Mouse (Mus musculus) stomach, postnatal 0 days (tissue): ENCODE measurements around the gene Car1. TPM values are rescaled to one million over a fixed set of nuclear protein-coding genes. Genes with fewer than 3 reads are reported as not detected.
"Not testable (repeated sequence)": the region's sequence is repeated elsewhere in the genome, so short reads cannot be mapped to it uniquely, and the experiment has no call there.

ENCODE experiments used
- ATAC-seq: fragments of 200-750 bp; cut with Nextera tagmentation; 2 replicates; pipeline ENCODE4 v1.8.0; 2017; ENCODE audit not compliant: low FRiP score, low TSS enrichment
- DNase-seq: peaks from one replicate; pipeline ENCODE4 v3.0.0-alpha.2; 2016; ENCODE audit warnings: low spot score
- H3K27ac ChIP-seq: fragments of 300-500 bp; sonication (generic); replicated peaks from 2 replicates; pipeline ENCODE4 v1.5.1; 2014; ENCODE audit warnings: mild to moderate bottlenecking, control low read depth
- H3K27me3 ChIP-seq: fragments of 300-500 bp; sonication (generic); 2 replicates; pipeline ENCODE4 v1.6.1; 2014; ENCODE audit warnings: low read length; ENCODE audit not compliant: control insufficient read depth, insufficient read depth
- H3K36me3 ChIP-seq: fragments of 300-500 bp; sonication (generic); 2 replicates; pipeline ENCODE4 v1.6.1; 2014; ENCODE audit warnings: low read length, mixed read lengths; ENCODE audit not compliant: control insufficient read depth, insufficient read depth
- H3K4me1 ChIP-seq: fragments of 300-500 bp; sonication (generic); replicated peaks from 2 replicates; pipeline ENCODE4 v1.6.1; 2014; ENCODE audit warnings: antibody characterized with exemption; ENCODE audit not compliant: control insufficient read depth, insufficient read depth
- H3K4me2 ChIP-seq: fragments of 300-500 bp; sonication (generic); replicated peaks from 2 replicates; pipeline ENCODE4 v1.6.1; 2014; ENCODE audit warnings: low read depth, mild to moderate bottlenecking, control low read depth, moderate library complexity
- H3K4me3 ChIP-seq: fragments of 300-500 bp; sonication (generic); 2 replicates; pipeline ENCODE4 v1.5.1; 2014; ENCODE audit warnings: low read depth, low read length, control low read depth
- H3K9ac ChIP-seq: fragments of 300-500 bp; sonication (generic); 2 replicates; pipeline ENCODE4 v1.6.1; 2014; ENCODE audit warnings: mild to moderate bottlenecking, low read length, control low read depth, mixed read lengths
- H3K9me3 ChIP-seq: fragments of 300-500 bp; sonication (generic); 2 replicates; pipeline ENCODE4 v1.6.1; 2016; ENCODE audit warnings: low read length; ENCODE audit not compliant: control insufficient read depth
- CTCF ChIP-seq: IDR thresholded peaks from 2 replicates; pipeline ENCODE4 v1.5.1; 2016; ENCODE audit warnings: antibody characterized with exemption, low read depth, mild to moderate bottlenecking, moderate library complexity
- EP300 ChIP-seq: optimal IDR thresholded peaks from 2 replicates; pipeline ENCODE3; 2016; ENCODE audit warnings: antibody characterized with exemption
- WGBS: fragments of 180-500 bp; shearing (Covaris S2); extraction: QIAGEN DNeasy Blood & Tissue Kit; methylation state at CpG from one replicate; pipeline ENCODE4 v1.1.7; 2014; 5-methylcytosine and 5-hydroxymethylcytosine counted together
- polyA plus RNA-seq: library from polyadenylated mRNA; unstranded; fragments of >200 nt; fragmentation: Nextera tagmentation; extraction: Ambion mirVana; gene quantifications from 2 replicates; pipeline ENCODE4 v1.2.1, GENCODE M21; 2015

The Car1 gene
- polyA plus RNA-seq, 1 experiment from 2014 or later, result 0.10 TPM

- H3K9ac ChIP-seq, result no peak overlapping the region
- H3K9me3 ChIP-seq, result no peaks in the 10 kb centered on the region
- H3K4me1 ChIP-seq, result no peaks in the 10 kb centered on the region
- no peak for ATAC-seq
- H3K27me3 ChIP-seq, result no peaks in the 10 kb centered on the region
- WGBS, result 50% methylated on average over 1 of the region's 1 CpGs
- no peak for DNase-seq
- H3K36me3 ChIP-seq, result no peaks in the 10 kb centered on the region
- H3K4me3 ChIP-seq, result no peak overlapping the region
- TF ChIP-seq CTCF, result no peak
- no peak for TF ChIP-seq EP300
- no peak overlapping the region for H3K4me2 ChIP-seq
- H3K27ac ChIP-seq, result no peak overlapping the region
Measured at GRCm38 (mm10) chr3:14787607-14788006, 20.6 kb downstream of the Car1 start.

GRCm38 (mm10) chr3:14787136-14787535 is 21.0 kb downstream of the Car1 start:
- TF ChIP-seq CTCF, result no peak
- no peak for TF ChIP-seq EP300
- no peak overlapping the region for H3K4me2 ChIP-seq
- no peak for ATAC-seq
- H3K4me1 ChIP-seq, result no peaks in the 10 kb centered on the region
- H3K27me3 ChIP-seq, result no peaks in the 10 kb centered on the region
- H3K9ac ChIP-seq, result no peak overlapping the region
- DNase-seq, result no peak
- H3K27ac ChIP-seq, result no peak overlapping the region
- H3K36me3 ChIP-seq, result no peaks in the 10 kb centered on the region
- 42% methylated on average over 1 of the region's 1 CpGs for WGBS
- no peaks in the 10 kb centered on the region for H3K9me3 ChIP-seq
- no peak overlapping the region for H3K4me3 ChIP-seq

- ATAC-seq, result no peak
- TF ChIP-seq EP300, result no peak
- no peak for TF ChIP-seq CTCF
- no peaks in the 10 kb centered on the region for H3K9me3 ChIP-seq
- H3K4me3 ChIP-seq, result no peak overlapping the region
- WGBS, result 70% methylated on average over 2 of the region's 2 CpGs
- H3K36me3 ChIP-seq, result no peaks in the 10 kb centered on the region
- no peak overlapping the region for H3K4me2 ChIP-seq
- H3K9ac ChIP-seq, result no peak overlapping the region
- H3K4me1 ChIP-seq, result no peaks in the 10 kb centered on the region
- no peak for DNase-seq
- no peaks in the 10 kb centered on the region for H3K27me3 ChIP-seq
- no peak overlapping the region for H3K27ac ChIP-seq
Measured at GRCm38 (mm10) chr3:14786551-14787079, 21.6 kb downstream of the Car1 start.

GRCm38 (mm10) chr3:14785353-14785752 is 22.8 kb downstream of the Car1 start:
- DNase-seq (no peak), ATAC-seq (no peak)
- Histone ChIP-seq H3K27me3 (no peaks in the 10 kb centered on the region), H3K36me3 (no peaks in the 10 kb centered on the region), H3K4me2 (no peak overlapping the region), H3K9ac (no peak overlapping the region), H3K27ac (no peak overlapping the region), H3K9me3 (no peaks in the 10 kb centered on the region), H3K4me1 (no peaks in the 10 kb centered on the region), H3K4me3 (no peak overlapping the region)
- WGBS, result 76% methylated on average over 2 of the region's 2 CpGs
- TF ChIP-seq EP300 (no peak), CTCF (no peak)

- H3K4me3 ChIP-seq, H3K27me3 ChIP-seq, H3K27ac ChIP-seq, ATAC-seq, H3K9ac ChIP-seq, H3K36me3 ChIP-seq, H3K4me2 ChIP-seq, H3K4me1 ChIP-seq, H3K9me3 ChIP-seq, DNase-seq: not testable (repeated sequence)
- WGBS, result 63% methylated on average over 5 of the region's 5 CpGs
Measured at GRCm38 (mm10) chr3:14783198-14783597, 25.0 kb downstream of the Car1 start.

- not testable (repeated sequence) for DNase-seq, H3K4me3 ChIP-seq, H3K27ac ChIP-seq, H3K4me1 ChIP-seq, H3K36me3 ChIP-seq, ATAC-seq, H3K9me3 ChIP-seq, H3K27me3 ChIP-seq, H3K9ac ChIP-seq, H3K4me2 ChIP-seq
- 75% methylated on average over 3 of the region's 3 CpGs for WGBS
Measured at GRCm38 (mm10) chr3:14782365-14782764, 25.8 kb downstream of the Car1 start.
